Mouse (Mus musculus): ENCODE results near the gene Dmwd. TPM values are rescaled to one million over a fixed set of nuclear protein-coding genes. Genes with fewer than 3 reads are reported as not detected.

Dmwd gene
- polyA plus RNA-seq, 1 experiment from 2014 or later, result 11.0 TPM

GRCm38 (mm10) chr7:19097863-19098262 lies 21.8 kb downstream of the Dmwd start:
- peaks cover 25% of the 10 kb centered on the region for H3K4me1 ChIP-seq (replicated peaks)
- no peak overlapping the region for H3K9ac ChIP-seq
- H3K27ac ChIP-seq, result no peak overlapping the region
- H3K4me2 ChIP-seq (replicated peaks), result no peak overlapping the region
- no peak for ATAC-seq
- H3K9me3 ChIP-seq, result no peaks in the 10 kb centered on the region
- H3K4me3 ChIP-seq (replicated peaks), result no peak overlapping the region
- no peaks in the 10 kb centered on the region for H3K27me3 ChIP-seq (replicated peaks)
- no peaks in the 10 kb centered on the region for H3K36me3 ChIP-seq

DNA sequence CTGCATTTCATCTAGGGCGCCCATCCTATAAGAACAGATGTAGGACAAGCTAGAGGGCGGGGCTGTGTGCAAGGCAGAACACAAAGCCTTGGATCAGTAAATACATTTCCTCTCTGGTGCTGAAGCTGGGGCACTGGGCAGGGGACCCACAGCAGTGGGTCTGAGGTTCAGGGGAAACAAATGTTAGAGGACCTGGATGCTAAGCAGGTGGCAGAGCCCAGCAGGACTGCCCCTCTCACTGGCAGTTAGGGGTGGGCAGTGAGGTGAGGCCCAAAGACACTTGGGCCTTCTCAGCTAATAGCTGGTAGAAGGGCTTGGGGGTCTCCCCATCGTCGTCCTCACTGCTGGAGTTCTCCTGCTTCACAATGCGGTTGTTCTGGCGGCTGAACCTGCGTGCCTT lies 22.8 kb downstream of the Dmwd start:
- Histone ChIP-seq H3K4me2 (replicated peaks) (no peak overlapping the region), H3K36me3 (0 out of 2 replicates have a peak, but pooled peaks cover 2% of the 10 kb centered on the region), H3K4me3 (replicated peaks) (no peak overlapping the region), H3K4me1 (replicated peaks) (peaks cover 18% of the 10 kb centered on the region), H3K27me3 (replicated peaks) (no peaks in the 10 kb centered on the region), H3K9me3 (no peaks in the 10 kb centered on the region), H3K27ac (no peak overlapping the region), H3K9ac (no peak overlapping the region)
- ATAC-seq, result no peak
- 77% methylated on average over 7 of the region's 7 CpGs for WGBS

- 79% methylated on average over 1 of the region's 1 CpGs for WGBS
- no peak for ATAC-seq
- H3K9ac ChIP-seq, result no peak overlapping the region
- H3K27me3 ChIP-seq (replicated peaks), result no peaks in the 10 kb centered on the region
- H3K27ac ChIP-seq, result no peak overlapping the region
- H3K9me3 ChIP-seq, result no peaks in the 10 kb centered on the region
- H3K4me3 ChIP-seq (replicated peaks), result no peak overlapping the region
- H3K36me3 ChIP-seq, result 0 out of 2 replicates have a peak, but pooled peaks cover 2% of the 10 kb centered on the region
- H3K4me2 ChIP-seq (replicated peaks), result no peak overlapping the region
- peaks cover 18% of the 10 kb centered on the region for H3K4me1 ChIP-seq (replicated peaks)
Observed at GRCm38 (mm10) chr7:19100290-19100689, 24.3 kb downstream of the Dmwd start.

DNA sequence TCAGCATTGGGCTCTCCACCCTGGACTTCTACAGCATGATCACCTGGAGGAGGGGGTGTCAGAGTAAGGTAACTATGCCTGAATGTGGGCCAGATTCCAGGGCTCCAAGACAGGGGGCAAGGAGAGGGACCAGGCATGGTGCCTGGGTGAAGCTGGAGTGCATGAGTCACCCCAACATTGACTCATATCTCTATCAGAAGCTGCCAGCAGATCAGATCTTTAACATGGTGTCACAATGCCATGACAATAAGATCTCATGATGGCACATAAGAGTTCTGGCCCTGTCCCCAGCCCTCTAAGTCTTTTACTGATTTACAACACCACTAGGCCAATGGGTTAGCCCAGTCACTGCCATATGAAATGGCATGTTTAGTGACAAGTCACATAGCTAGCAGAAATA lies 27.7 kb downstream of the Dmwd start:
- H3K9ac ChIP-seq, result no peak overlapping the region
- H3K4me3 ChIP-seq (replicated peaks), result no peak overlapping the region
- H3K9me3 ChIP-seq, result no peaks in the 10 kb centered on the region
- no peaks in the 10 kb centered on the region for H3K4me1 ChIP-seq (replicated peaks)
- no peak for ATAC-seq
- no peaks in the 10 kb centered on the region for H3K27me3 ChIP-seq (replicated peaks)
- 0 out of 2 replicates have a peak, but pooled peaks cover 2% of the 10 kb centered on the region for H3K36me3 ChIP-seq
- H3K4me2 ChIP-seq (replicated peaks), result no peak overlapping the region
- H3K27ac ChIP-seq, result no peak overlapping the region

DNA sequence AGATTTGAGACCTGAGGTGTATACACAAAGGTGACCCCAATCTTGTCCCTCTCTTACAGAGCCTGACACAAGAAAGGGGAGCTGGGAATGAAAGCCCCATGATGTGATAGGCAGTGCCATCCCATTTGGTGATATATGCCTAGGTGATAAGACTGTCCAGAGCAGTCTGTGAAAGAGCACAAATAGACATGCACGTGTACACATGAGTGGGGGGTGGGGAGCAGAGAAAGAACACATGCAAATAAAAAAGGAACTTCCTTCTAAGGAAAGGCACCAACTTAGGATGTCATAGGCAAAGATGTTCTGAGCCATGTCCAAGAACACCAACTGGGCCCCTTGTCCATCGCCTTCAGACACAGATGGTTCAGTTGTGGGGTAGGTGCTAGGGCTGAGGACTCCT lies 28.5 kb downstream of the Dmwd start:
- Histone ChIP-seq H3K36me3 (0 out of 2 replicates have a peak, but pooled peaks cover 2% of the 10 kb centered on the region), H3K4me1 (replicated peaks) (no peaks in the 10 kb centered on the region), H3K27ac (no peak overlapping the region), H3K4me3 (replicated peaks) (no peak overlapping the region), H3K27me3 (replicated peaks) (no peaks in the 10 kb centered on the region), H3K9me3 (no peaks in the 10 kb centered on the region), H3K9ac (no peak overlapping the region), H3K4me2 (replicated peaks) (no peak overlapping the region)
- no peak for ATAC-seq
- 81% methylated on average over 2 of the region's 2 CpGs for WGBS

DNA sequence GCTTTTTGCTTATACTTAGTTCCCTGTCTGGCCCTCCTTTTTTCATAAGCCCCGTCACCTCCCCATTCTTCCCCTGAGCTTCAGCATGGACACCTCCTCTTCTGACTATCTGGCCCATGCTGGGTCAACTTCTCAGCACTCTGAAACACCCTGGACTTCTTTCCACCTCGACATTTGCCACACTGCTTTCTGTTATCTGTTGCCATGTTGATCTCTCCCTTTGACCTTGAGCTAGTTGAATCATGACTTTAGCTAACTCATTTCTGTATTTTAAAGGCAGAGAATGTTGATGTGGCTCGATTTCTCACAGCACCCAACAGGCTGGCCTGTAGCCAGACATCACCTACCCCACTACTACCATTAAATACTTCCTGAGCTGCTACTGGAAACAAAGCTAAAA lies 31.4 kb downstream of the Dmwd start:
- no peaks in the 10 kb centered on the region for H3K4me1 ChIP-seq (replicated peaks)
- no peak for ATAC-seq
- H3K27me3 ChIP-seq (replicated peaks), result no peaks in the 10 kb centered on the region
- H3K27ac ChIP-seq, result no peak overlapping the region
- H3K9ac ChIP-seq, result no peak overlapping the region
- no peak overlapping the region for H3K4me3 ChIP-seq (replicated peaks)
- no peaks in the 10 kb centered on the region for H3K9me3 ChIP-seq
- no peak overlapping the region for H3K4me2 ChIP-seq (replicated peaks)
- 0 out of 2 replicates have a peak, but pooled peaks cover 2% of the 10 kb centered on the region for H3K36me3 ChIP-seq
- 46% methylated on average over 3 of the region's 3 CpGs for WGBS

- H3K4me2 ChIP-seq (replicated peaks), result no peak overlapping the region
- ATAC-seq, result no peak
- no peaks in the 10 kb centered on the region for H3K36me3 ChIP-seq
- no peaks in the 10 kb centered on the region for H3K9me3 ChIP-seq
- no peaks in the 10 kb centered on the region for H3K4me1 ChIP-seq (replicated peaks)
- H3K27ac ChIP-seq, result no peak overlapping the region
- no peaks in the 10 kb centered on the region for H3K27me3 ChIP-seq (replicated peaks)
- no peak overlapping the region for H3K9ac ChIP-seq
- H3K4me3 ChIP-seq (replicated peaks), result no peak overlapping the region
- WGBS, result 89% methylated on average over 1 of the region's 1 CpGs
Observed at GRCm38 (mm10) chr7:19109565-19109964, 33.5 kb downstream of the Dmwd start.

DNA sequence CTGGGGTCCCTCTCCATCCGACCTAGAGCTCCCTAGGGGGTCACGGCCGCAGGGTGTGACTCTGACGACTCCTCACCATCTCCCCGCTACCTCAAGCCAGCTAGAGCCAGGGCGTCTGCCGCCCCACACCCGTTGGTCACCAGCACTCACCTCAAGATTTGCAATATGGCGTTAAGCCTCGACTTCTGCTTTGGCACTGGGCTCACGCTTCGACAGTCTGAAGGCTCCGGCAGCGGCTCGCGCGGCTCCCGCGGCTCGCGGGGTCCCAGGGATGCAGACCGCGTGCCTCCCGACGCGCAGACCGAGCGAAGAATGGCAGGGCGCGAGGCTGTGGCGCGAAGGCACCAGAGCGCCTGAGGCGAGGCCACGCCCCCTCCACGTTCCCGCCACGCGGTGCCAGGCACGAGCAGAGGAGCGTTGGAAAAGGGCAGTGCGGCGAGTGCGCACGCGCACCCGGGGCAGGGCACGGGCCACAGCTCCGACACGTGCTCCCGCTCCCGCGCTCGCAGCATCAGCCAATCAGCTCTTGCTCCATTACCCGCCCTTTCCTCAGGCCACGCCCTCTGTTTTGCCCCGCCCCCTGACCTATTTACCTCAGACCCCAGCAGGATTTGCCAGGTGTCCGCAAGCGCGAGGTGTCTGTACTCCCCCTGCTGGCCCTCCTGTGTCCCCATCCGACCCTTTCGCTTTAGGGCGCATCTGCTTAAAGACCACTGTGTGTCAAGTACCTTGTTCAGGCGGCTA lies 42.2 kb downstream of the Dmwd start, which contains the start of gene Gm4969:
Gene Gm4969 (minus strand): TSS at position 341 of the 744 bp plus-strand sequence.
- 28% methylated on average over 47 of the region's 64 CpGs for WGBS
- Histone ChIP-seq H3K36me3 (no peaks in the 10 kb centered on the region), H3K4me3 (replicated peaks) (peak within 1 kb of the TSS; percentile 25), H3K9me3 (no peaks in the 10 kb centered on the region), H3K27me3 (replicated peaks) (no peaks in the 10 kb centered on the region), H3K4me2 (replicated peaks) (peak within 1 kb of the TSS; percentile 70), H3K4me1 (replicated peaks) (peaks cover 6% of the 10 kb centered on the region), H3K9ac (no peak within 1 kb of the TSS), H3K27ac (no peak within 1 kb of the TSS)
- ATAC-seq, result peak; percentile 21

DNA sequence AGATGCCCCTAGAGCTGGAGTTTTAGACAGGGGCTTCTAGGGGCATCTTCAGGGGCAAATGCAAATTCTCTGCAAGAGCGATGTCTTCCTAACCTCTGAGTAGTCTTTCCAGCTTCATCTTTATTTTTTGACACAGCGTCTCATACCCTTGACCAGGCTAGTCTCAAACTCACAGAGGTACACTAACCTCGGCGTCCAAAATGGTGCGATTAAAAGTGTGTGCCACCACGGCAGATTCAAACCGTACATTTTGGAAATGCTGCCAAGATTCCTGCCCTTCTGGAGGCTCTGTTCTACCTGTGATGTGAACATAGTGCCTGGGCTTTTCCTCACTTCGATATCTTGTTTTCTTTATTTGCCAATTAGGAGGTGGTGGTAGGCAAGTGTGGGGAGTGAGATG lies 43.1 kb downstream of the Dmwd start:
- H3K4me3 ChIP-seq (replicated peaks), result no peak overlapping the region
- H3K4me2 ChIP-seq (replicated peaks), result no peak overlapping the region; the same call in 1 of the 2 replicates
- H3K9ac ChIP-seq, result no peak overlapping the region
- 93% methylated on average over 8 of the region's 8 CpGs for WGBS
- no peak overlapping the region for H3K27ac ChIP-seq
- peak; percentile 26 for ATAC-seq
- no peaks in the 10 kb centered on the region for H3K9me3 ChIP-seq
- no peaks in the 10 kb centered on the region for H3K27me3 ChIP-seq (replicated peaks)
- H3K4me1 ChIP-seq (replicated peaks), result peaks cover 6% of the 10 kb centered on the region
- no peaks in the 10 kb centered on the region for H3K36me3 ChIP-seq

GRCm38 (mm10) chr7:19119631-19120429 lies 43.8 kb downstream of the Dmwd start, which contains the start of gene Fbxo46:
Gene Fbxo46 (plus strand): TSS chr7:19119859.
- no peaks in the 10 kb centered on the region for H3K9me3 ChIP-seq
- ATAC-seq, result peak; percentile 97
- 2% methylated on average over 34 of the region's 34 CpGs for WGBS
- H3K27ac ChIP-seq, result no peak within 1 kb of the TSS
- H3K4me2 ChIP-seq (replicated peaks), result peak within 1 kb of the TSS; percentile 76
- H3K4me1 ChIP-seq (replicated peaks), result peaks cover 6% of the 10 kb centered on the region
- H3K27me3 ChIP-seq (replicated peaks), result no peaks in the 10 kb centered on the region
- no peaks in the 10 kb centered on the region for H3K36me3 ChIP-seq
- peak within 1 kb of the TSS; percentile 73 for H3K9ac ChIP-seq
- peak within 1 kb of the TSS; percentile 67 for H3K4me3 ChIP-seq (replicated peaks)

DNA sequence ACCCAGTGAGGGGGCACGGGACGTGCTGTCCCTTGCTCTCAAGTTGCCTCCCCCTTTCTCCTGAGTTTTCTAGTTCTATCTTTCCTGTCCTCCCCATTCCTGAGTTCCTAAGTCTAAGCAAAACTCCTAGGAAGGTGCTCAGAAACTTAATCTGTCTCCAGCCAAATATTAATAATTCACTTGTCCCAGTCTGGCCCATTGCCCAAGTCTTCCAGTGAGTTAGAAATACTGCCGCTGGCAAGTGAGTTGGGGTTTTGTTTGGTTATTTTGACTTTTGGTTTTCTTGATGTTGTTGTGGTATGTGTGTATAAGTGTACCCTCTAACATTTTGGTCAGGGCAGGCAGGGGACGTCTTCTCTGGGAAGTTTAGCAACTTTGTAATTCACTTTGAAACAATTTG lies 45.7 kb downstream of the Dmwd start:
- Histone ChIP-seq H3K4me2 (replicated peaks) (no peak overlapping the region), H3K9me3 (no peaks in the 10 kb centered on the region), H3K4me1 (replicated peaks) (peaks cover 6% of the 10 kb centered on the region), H3K27me3 (replicated peaks) (no peaks in the 10 kb centered on the region), H3K4me3 (replicated peaks) (no peak overlapping the region), H3K27ac (no peak overlapping the region), H3K9ac (no peak overlapping the region), H3K36me3 (no peaks in the 10 kb centered on the region)
- ATAC-seq, result no peak
- WGBS, result 79% methylated on average over 4 of the region's 4 CpGs

- Histone ChIP-seq H3K4me2 (replicated peaks) (no peak overlapping the region), H3K4me3 (replicated peaks) (no peak overlapping the region), H3K27me3 (replicated peaks) (no peaks in the 10 kb centered on the region), H3K36me3 (no peaks in the 10 kb centered on the region), H3K9me3 (no peaks in the 10 kb centered on the region), H3K27ac (no peak overlapping the region), H3K4me1 (replicated peaks) (no peaks in the 10 kb centered on the region), H3K9ac (no peak overlapping the region)
- no peak for ATAC-seq
- WGBS, result 86% methylated on average over 6 of the region's 6 CpGs
Observed at GRCm38 (mm10) chr7:19124713-19125112, 48.7 kb downstream of the Dmwd start.

All from intestine, embryonic 15.5 days (tissue).